ENCODE assay signal across 8 mouse cellular contexts in genomic region chr7:27449256-27449862, GRCm38 (mm10). TPM values are rescaled to one million over a fixed set of nuclear protein-coding genes. Genes with fewer than 3 reads are reported as not detected.
DNase-seq lines count a peak whose midpoint lies in the region; ATAC-seq and TF ChIP-seq lines count a peak whose summit lies in the region.

No protein-coding gene starts in this region.

- in situ Hi-C loops in CH12.LX (cut with MboI; ENCODE audit: low pct_ligation_motif_present, low pct_unique_long_range_greater_than_20kb, low sequenced_read_pairs): no loop called here

- no peak overlapping the region for H3K4me3 ChIP-seq in CH12.LX (replicated peaks in 1 of 3; ENCODE audit: low read depth in 2 of 3, low read length in 2 of 3, poor library complexity in 1 of 3)
- peak overlapping the region; percentile 80 for H3K4me3 ChIP-seq in liver, embryonic 15.5 days (replicated peaks)

- peak; percentile 17 for TF ChIP-seq RAD21 in CH12.LX (IDR thresholded peaks at IDR 0.05; ENCODE audit: low read depth, low read length)

- no peaks in the 10 kb centered on the region for H3K36me3 ChIP-seq in CH12.LX (replicated peaks in 1 of 2; ENCODE audit: control insufficient read depth in 1 of 2, insufficient read depth in 1 of 2, low read length in 1 of 2)
- peaks cover 44% of the 10 kb centered on the region for H3K36me3 ChIP-seq in liver, embryonic 15.5 days (replicated peaks)

- H3K27ac ChIP-seq in CH12.LX (ENCODE audit: insufficient read depth, low read depth): no peak overlapping the region
- peak overlapping the region; percentile 97 for H3K27ac ChIP-seq in liver, embryonic 15.5 days (replicated peaks)

- H3K4me2 ChIP-seq in CH12.LX (ENCODE audit: insufficient read depth, low read depth, poor library complexity, severe bottlenecking): no peak overlapping the region
- H3K4me2 ChIP-seq in liver, embryonic 15.5 days: peak overlapping the region; percentile 77

- H3K27me3 ChIP-seq in CH12.LX (replicated peaks): peaks cover 31% of the 10 kb centered on the region
- H3K27me3 ChIP-seq in liver, embryonic 15.5 days: peaks cover 31% of the 10 kb centered on the region

- no peaks in the 10 kb centered on the region for H3K79me2 ChIP-seq in CH12.LX (replicated peaks; ENCODE audit: control insufficient read depth, extremely low read depth, insufficient read depth, poor library complexity, severe bottlenecking)

- H3K9me3 ChIP-seq in CH12.LX (replicated peaks; ENCODE audit: low read length): peaks cover 2% of the 10 kb centered on the region
- no peaks in the 10 kb centered on the region for H3K9me3 ChIP-seq in liver, embryonic 15.5 days (replicated peaks)

- ATAC-seq in liver, embryonic 15.5 days (ENCODE audit: insufficient read depth): peak; percentile 24; the same call in 1 of the 2 replicates
- ATAC-seq in activated CD4-positive, CD25-positive, alpha-beta regulatory T cell, adult 4 months: no peak

- WGBS in liver, embryonic 15.5 days (ENCODE audit: insufficient replicate concordance): 23% methylated on average over 10 of the region's 10 CpGs

- no peak for TF ChIP-seq EP300 in CH12.LX (IDR thresholded peaks at IDR 0.05; ENCODE audit: low read length)

- dilution Hi-C loops in CH12.LX (cut with MboI; ENCODE audit: extremely low pct_ligation_motif_present, extremely low pct_unique_long_range_greater_than_20kb, low sequenced_read_pairs): no loop called here

- TF ChIP-seq CTCF in CH12.LX (conservative IDR thresholded peaks at IDR 0.05 in 1 of 2, IDR thresholded peaks at IDR 0.05 in 1 of 2; ENCODE audit: low read depth in 2 of 2, low read length in 2 of 2): peak; percentile 55 to 77

- peaks cover 10 to 33% of the 10 kb centered on the region in 2 experiments for H3K4me1 ChIP-seq in CH12.LX (ENCODE audit: control insufficient read depth in 1 of 2, insufficient read depth in 2 of 2)
- peaks cover 72% of the 10 kb centered on the region for H3K4me1 ChIP-seq in liver, embryonic 15.5 days (replicated peaks)

- TF ChIP-seq POLR2A in CH12.LX (IDR thresholded peaks at IDR 0.05; ENCODE audit: low read depth, low read length): no peak

- DNase-seq in CH12.LX (ENCODE audit: extremely low read depth): no peak
- peak; percentile 93 for DNase-seq in R1 (ENCODE audit: low read depth, low spot score)
- DNase-seq in cerebellum, postnatal 36 days: peak; percentile 73 to 80
- peak; percentile 69 to 71 for DNase-seq in heart, adult 9 months (ENCODE audit: low spot score in 2 of 2)
- DNase-seq in kidney, postnatal 4 days: peak; percentile 87 to 89
- DNase-seq in right cerebral cortex, postnatal 25 days: peak; percentile 33

- no peak overlapping the region for H3K9ac ChIP-seq in CH12.LX (ENCODE audit: insufficient read depth, low read depth)
- H3K9ac ChIP-seq in liver, embryonic 15.5 days: peak overlapping the region; percentile 93

TF ChIP-seq in CH12.LX, 34 proteins besides CTCF, POLR2A, EP300 and RAD21:
- no peak for TF ChIP-seq MAFK (IDR thresholded peaks at IDR 0.05; ENCODE audit: insufficient replicate concordance, low read length)
- peak; percentile 31 for TF ChIP-seq SMC3 (IDR thresholded peaks at IDR 0.05; ENCODE audit: low read depth, low read length)
- TF ChIP-seq MYC (IDR thresholded peaks at IDR 0.05; ENCODE audit: low read depth, low read length): no peak
- no peak for TF ChIP-seq USF1 (IDR thresholded peaks at IDR 0.05; ENCODE audit: low read depth, low read length)
- TF ChIP-seq ZC3H11A (IDR thresholded peaks at IDR 0.05; ENCODE audit: low read depth, low read length): no peak

RNA-seq across cellular contexts. Expression of gene Blvrb, which starts 1.6 kb away (rescaled TPM):
- total RNA-seq in CH12.LX (2012; rRNA removed): 6.3 and 9.4 TPM in 2 replicates
- 2.8 and 4.3 TPM in 2 replicates for total RNA-seq in CH12.LX (2014; rRNA removed)
- 5.0 and 7.6 TPM in 2 replicates for polyA plus RNA-seq in CH12.LX (2012; ENCODE audit: insufficient read length, low read depth)
- 920 and 1,009 TPM in 2 replicates for polyA plus RNA-seq in liver, embryonic 15.5 days (2015; fragmentation: Nextera tagmentation; extraction: Ambion mirVana)
- 10 to 100 TPM; 13.9 to 16.7 TPM for polyA plus RNA-seq in activated CD4-positive, CD25-positive, alpha-beta regulatory T cell, adult 4 months (2017; shearing (Covaris generic))

RNA-seq across cellular contexts. Expression of gene Sptbn4, which starts 1.9 kb away (rescaled TPM):
- 0.29 and 0.38 TPM in 2 replicates for total RNA-seq in CH12.LX (2012; rRNA removed)
- 0.18 and 0.21 TPM in 2 replicates for total RNA-seq in CH12.LX (2014; rRNA removed)
- 0.20 and 0.24 TPM in 2 replicates for polyA plus RNA-seq in CH12.LX (2012; ENCODE audit: insufficient read length, low read depth)
- polyA plus RNA-seq in liver, embryonic 15.5 days (2015; fragmentation: Nextera tagmentation; extraction: Ambion mirVana): 0.06 and 0.09 TPM in 2 replicates
- under 1 TPM; 0.16 to 0.37 TPM for polyA plus RNA-seq in activated CD4-positive, CD25-positive, alpha-beta regulatory T cell, adult 4 months (2017; shearing (Covaris generic))

RNA-seq across cellular contexts. Expression of gene Sertad3, which starts 24.2 kb away (rescaled TPM):
- 2.6 and 2.8 TPM in 2 replicates for total RNA-seq in CH12.LX (2012; rRNA removed)
- 2.7 and 3.9 TPM in 2 replicates for total RNA-seq in CH12.LX (2014; rRNA removed)
- 1.8 and 2.7 TPM in 2 replicates for polyA plus RNA-seq in CH12.LX (2012; ENCODE audit: insufficient read length, low read depth)
- polyA plus RNA-seq in liver, embryonic 15.5 days (2015; fragmentation: Nextera tagmentation; extraction: Ambion mirVana): 35.6 and 38.9 TPM in 2 replicates
- polyA plus RNA-seq in activated CD4-positive, CD25-positive, alpha-beta regulatory T cell, adult 4 months (2017; shearing (Covaris generic)): 10 to 100 TPM; 41.9 to 47.6 TPM

RNA-seq across cellular contexts. Expression of gene Sertad1, which starts 37.4 kb away (rescaled TPM):
- total RNA-seq in CH12.LX (2012; rRNA removed) (8.0 and 8.3 TPM in 2 replicates), CH12.LX (2014; rRNA removed) (8.1 and 9.1 TPM in 2 replicates)
- polyA plus RNA-seq in CH12.LX (2012; ENCODE audit: insufficient read length, low read depth): 5.0 and 7.4 TPM in 2 replicates
- polyA plus RNA-seq in liver, embryonic 15.5 days (2015; fragmentation: Nextera tagmentation; extraction: Ambion mirVana): 28.2 and 29.6 TPM in 2 replicates
- 10 to 100 TPM; 46.6 to 47.9 TPM for polyA plus RNA-seq in activated CD4-positive, CD25-positive, alpha-beta regulatory T cell, adult 4 months (2017; shearing (Covaris generic))

RNA-seq across cellular contexts. Expression of gene Prx, which starts 49.8 kb away (rescaled TPM):
- total RNA-seq in CH12.LX (2012; rRNA removed) (0.21 TPM in 2 replicates), CH12.LX (2014; rRNA removed) (0.12 and 0.17 TPM in 2 replicates)
- polyA plus RNA-seq in CH12.LX (2012; ENCODE audit: insufficient read length, low read depth): 0.41 and 0.60 TPM in 2 replicates
- polyA plus RNA-seq in liver, embryonic 15.5 days (2015; fragmentation: Nextera tagmentation; extraction: Ambion mirVana): 0.67 and 0.75 TPM in 2 replicates
- under 1 TPM; 0.11 to 0.68 TPM for polyA plus RNA-seq in activated CD4-positive, CD25-positive, alpha-beta regulatory T cell, adult 4 months (2017; shearing (Covaris generic))

Comparison
In these comparisons a context has a peak if more than half of its experiments do, and no peak if none do; other contexts are left out.
1. RNA of gene Blvrb, which starts 1.6 kb away (polyA plus RNA-seq): 920 to 1,009 TPM in liver, embryonic 15.5 days; 13.9 to 16.7 TPM in activated CD4-positive, CD25-positive, alpha-beta regulatory T cell, adult 4 months and 5.0 to 7.6 TPM in CH12.LX; every median in the first group is over 10 times any median in the second.